Mouse (Mus musculus) hindbrain, embryonic 16.5 days (tissue): ENCODE data around the gene Gm16181. TPM values are rescaled to one million over a fixed set of nuclear protein-coding genes. Genes with fewer than 3 reads are reported as not detected.
A peak's percentile ranks its signal among the peaks of the same experiment; 100 is the strongest.

Experiments used
- ATAC-seq: fragments of 200-750 bp; cut with Nextera tagmentation; 2 replicates; pipeline ENCODE4 v1.8.0; 2017; ENCODE audit warnings: moderate TSS enrichment, moderate library complexity
- H3K27ac ChIP-seq: fragments of 300-500 bp; sonication (generic); 2 replicates; pipeline ENCODE4 v1.5.1; 2014; ENCODE audit warnings: low read depth, mild to moderate bottlenecking, control low read depth, low read length, moderate library complexity
- H3K27me3 ChIP-seq: fragments of 300-500 bp; sonication (generic); replicated peaks from 2 replicates; pipeline ENCODE4 v1.6.1; 2014; ENCODE audit warnings: low read length; ENCODE audit not compliant: control insufficient read depth, insufficient read depth
- H3K36me3 ChIP-seq: fragments of 300-500 bp; sonication (generic); 2 replicates; pipeline ENCODE4 v1.6.1; 2014; ENCODE audit warnings: mild to moderate bottlenecking, low read length, moderate library complexity, mixed read lengths; ENCODE audit not compliant: control insufficient read depth, insufficient read depth
- H3K4me1 ChIP-seq: fragments of 300-500 bp; sonication (generic); 2 replicates; pipeline ENCODE4 v1.6.1; 2014; ENCODE audit warnings: low read depth, low read length; ENCODE audit not compliant: control insufficient read depth, insufficient read depth
- H3K4me2 ChIP-seq: fragments of 300-500 bp; sonication (generic); 2 replicates; pipeline ENCODE4 v1.6.1; 2014; ENCODE audit warnings: mild to moderate bottlenecking, low read length, control low read depth, moderate library complexity
- H3K4me3 ChIP-seq: fragments of 300-500 bp; sonication (generic); 2 replicates; pipeline ENCODE4 v1.5.1; 2014; ENCODE audit warnings: mild to moderate bottlenecking, low read length, control low read depth, moderate library complexity
- H3K9ac ChIP-seq: fragments of 300-500 bp; sonication (generic); 2 replicates; pipeline ENCODE4 v1.6.1; 2014; ENCODE audit warnings: low read depth, mild to moderate bottlenecking, control low read depth, low read length, moderate library complexity
- H3K9me3 ChIP-seq: fragments of 300-500 bp; sonication (generic); 2 replicates; pipeline ENCODE4 v1.6.1; 2014; ENCODE audit warnings: mild to moderate bottlenecking, low read length, moderate library complexity; ENCODE audit not compliant: control insufficient read depth
- WGBS: fragments of 180-500 bp; shearing (Covaris S2); extraction: QIAGEN DNeasy Blood & Tissue Kit; methylation state at CpG from one replicate; pipeline ENCODE4 v1.1.7; 2014; 5-methylcytosine and 5-hydroxymethylcytosine counted together
- polyA plus RNA-seq: library from polyadenylated mRNA; unstranded; fragments of >200 nt; fragmentation: Nextera tagmentation; extraction: Ambion mirVana; gene quantifications from 2 replicates; pipeline ENCODE4 v1.2.1, GENCODE M21; 2015

Gm16181 gene
- polyA plus RNA-seq, 1 experiment from 2014 or later = 0.45 TPM

GRCm38 (mm10) chr17:35185639-35186611 is 34.7 kb upstream of the Gm16181 start:
- H3K4me1 ChIP-seq = peaks cover 2% of the 10 kb centered on the region; the same call in 1 of the 2 replicates
- H3K27me3 ChIP-seq = no peaks in the 10 kb centered on the region
- peak overlapping the region; percentile 82 for H3K27ac ChIP-seq
- H3K9me3 ChIP-seq = no peaks in the 10 kb centered on the region
- H3K4me2 ChIP-seq = peak overlapping the region; percentile 65
- peak; percentile 65; the same call in 1 of the 2 replicates for ATAC-seq
- no peaks in the 10 kb centered on the region for H3K36me3 ChIP-seq
- peak overlapping the region; percentile 53 for H3K9ac ChIP-seq
- 2% methylated on average over 18 of the region's 18 CpGs for WGBS
- H3K4me3 ChIP-seq = peak overlapping the region; percentile 36

- no peaks in the 10 kb centered on the region for H3K27me3 ChIP-seq
- H3K9me3 ChIP-seq = no peaks in the 10 kb centered on the region
- peak overlapping the region; percentile 57 for H3K9ac ChIP-seq
- H3K27ac ChIP-seq = peak overlapping the region; percentile 82
- WGBS = 1% methylated on average over 4 of the region's 4 CpGs
- H3K4me2 ChIP-seq = peak overlapping the region; percentile 65
- no peaks in the 10 kb centered on the region for H3K36me3 ChIP-seq
- H3K4me1 ChIP-seq = peaks cover 2% of the 10 kb centered on the region; the same call in 1 of the 2 replicates
- H3K4me3 ChIP-seq = peak overlapping the region; percentile 36
- ATAC-seq = peak; percentile 46; the same call in 1 of the 2 replicates
Observed at GRCm38 (mm10) chr17:35186681-35187080, 34.0 kb upstream of the Gm16181 start.

GRCm38 (mm10) chr17:35187345-35187744 is 33.3 kb upstream of the Gm16181 start:
- Histone ChIP-seq H3K27me3 (no peaks in the 10 kb centered on the region), H3K9ac (no peak overlapping the region), H3K4me3 (no peak overlapping the region), H3K4me1 (peaks cover 2% of the 10 kb centered on the region; the same call in 1 of the 2 replicates), H3K27ac (no peak overlapping the region), H3K4me2 (no peak overlapping the region), H3K9me3 (no peaks in the 10 kb centered on the region), H3K36me3 (no peaks in the 10 kb centered on the region)
- no peak for ATAC-seq
- WGBS = 83% methylated on average over 4 of the region's 4 CpGs

DNA sequence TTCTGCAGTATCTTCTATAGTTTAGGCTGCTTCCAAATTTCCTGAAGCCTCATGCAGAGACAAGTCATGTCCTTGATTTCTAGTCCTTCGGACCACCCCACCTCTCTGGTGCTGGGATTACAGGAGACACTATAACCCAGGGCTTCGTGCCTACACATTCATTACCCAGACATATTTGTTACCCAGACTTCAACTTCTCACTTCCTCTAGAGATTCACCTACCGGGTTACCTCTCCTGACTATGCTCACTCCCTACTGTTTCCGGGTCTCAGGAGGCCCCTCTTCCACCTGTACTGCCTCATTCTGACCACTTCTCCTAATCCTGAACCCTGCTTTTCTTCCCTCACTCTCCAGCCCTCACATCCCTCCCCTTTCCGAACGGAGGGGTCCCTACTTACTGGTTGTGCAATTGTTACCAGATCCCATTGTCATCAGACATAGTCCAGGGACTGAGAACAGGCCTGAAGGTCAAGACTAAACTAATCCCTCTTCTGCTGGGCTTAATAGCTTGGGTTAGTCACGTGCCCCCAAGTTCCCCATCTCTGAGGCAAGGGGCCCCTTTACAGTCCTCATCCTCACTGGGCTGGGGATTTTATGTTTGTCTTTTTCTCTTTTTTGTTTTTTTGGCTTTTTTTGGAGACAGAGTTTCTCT is 32.5 kb upstream of the Gm16181 start, which contains the start of gene Lst1:
Gene Lst1, minus strand, starts transcription at position 481 of the 652 bp plus-strand sequence.
- Histone ChIP-seq H3K9me3 (no peaks in the 10 kb centered on the region), H3K4me2 (no peak within 1 kb of the TSS), H3K27me3 (no peaks in the 10 kb centered on the region), H3K4me3 (no peak within 1 kb of the TSS), H3K9ac (no peak within 1 kb of the TSS), H3K4me1 (peaks cover 2% of the 10 kb centered on the region; the same call in 1 of the 2 replicates), H3K27ac (no peak within 1 kb of the TSS), H3K36me3 (no peaks in the 10 kb centered on the region)
- ATAC-seq = no peak
- 79% methylated on average over 7 of the region's 7 CpGs for WGBS

GRCm38 (mm10) chr17:35189186-35189585 is 31.4 kb upstream of the Gm16181 start:
- H3K4me3 ChIP-seq = no peak overlapping the region
- H3K27ac ChIP-seq = no peak overlapping the region
- no peaks in the 10 kb centered on the region for H3K9me3 ChIP-seq
- 59% methylated on average over 1 of the region's 1 CpGs for WGBS
- H3K4me2 ChIP-seq = no peak overlapping the region
- H3K36me3 ChIP-seq = no peaks in the 10 kb centered on the region
- H3K4me1 ChIP-seq = peaks cover 2% of the 10 kb centered on the region; the same call in 1 of the 2 replicates
- ATAC-seq = no peak
- peaks cover 2% of the 10 kb centered on the region; the same call in 1 of the 2 replicates for H3K27me3 ChIP-seq
- H3K9ac ChIP-seq = no peak overlapping the region

GRCm38 (mm10) chr17:35190096-35190495 is 30.5 kb upstream of the Gm16181 start:
- Histone ChIP-seq H3K36me3 (no peaks in the 10 kb centered on the region), H3K4me1 (peaks cover 2% of the 10 kb centered on the region; the same call in 1 of the 2 replicates), H3K4me3 (no peak overlapping the region), H3K9ac (no peak overlapping the region), H3K4me2 (no peak overlapping the region), H3K27ac (no peak overlapping the region), H3K9me3 (no peaks in the 10 kb centered on the region), H3K27me3 (peaks cover 8% of the 10 kb centered on the region)
- WGBS = 79% methylated on average over 4 of the region's 4 CpGs
- no peak for ATAC-seq

DNA sequence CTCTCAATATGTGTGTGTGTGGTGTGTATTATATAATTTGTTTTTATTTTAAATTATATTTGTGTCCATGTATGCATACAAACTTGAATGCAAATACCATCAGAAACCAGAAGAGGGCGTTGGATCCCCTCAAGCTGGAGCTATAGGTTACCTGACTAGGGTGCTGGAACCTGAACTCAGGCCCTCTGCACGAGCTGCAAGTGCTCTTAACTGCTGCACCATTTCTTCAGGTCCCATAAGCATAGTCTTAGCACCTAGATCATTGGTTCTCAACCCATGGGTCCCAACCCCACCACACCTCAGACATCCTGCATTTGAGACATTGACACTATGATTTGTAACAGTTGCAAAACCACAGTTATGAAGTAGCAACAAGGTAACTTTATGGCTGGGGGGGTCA is 28.9 kb upstream of the Gm16181 start:
- 62% methylated on average over 2 of the region's 2 CpGs for WGBS
- ATAC-seq = no peak
- Histone ChIP-seq H3K27ac (no peak overlapping the region), H3K4me1 (peaks cover 8% of the 10 kb centered on the region; the same call in 1 of the 2 replicates), H3K4me2 (no peak overlapping the region), H3K9me3 (no peaks in the 10 kb centered on the region), H3K9ac (no peak overlapping the region), H3K27me3 (peaks cover 22% of the 10 kb centered on the region), H3K4me3 (no peak overlapping the region), H3K36me3 (no peaks in the 10 kb centered on the region)

GRCm38 (mm10) chr17:35192924-35193323 is 27.7 kb upstream of the Gm16181 start:
- H3K4me1 ChIP-seq = peaks cover 8% of the 10 kb centered on the region; the same call in 1 of the 2 replicates

More at GRCm38 (mm10) chr17:35192924-35193323, 27.7 kb upstream of the Gm16181 start:
- no peak overlapping the region for H3K9ac ChIP-seq
- no peak overlapping the region for H3K4me2 ChIP-seq
- no peak overlapping the region for H3K4me3 ChIP-seq
- H3K27me3 ChIP-seq = peaks cover 25% of the 10 kb centered on the region
- no peak for ATAC-seq
- no peaks in the 10 kb centered on the region for H3K36me3 ChIP-seq
- no peak overlapping the region for H3K27ac ChIP-seq
- no peaks in the 10 kb centered on the region for H3K9me3 ChIP-seq
- 88% methylated on average over 5 of the region's 5 CpGs for WGBS
